Mouse (Mus musculus): ENCODE measurements at regions not wholly inside any gene's neighbourhood (a gene's known extent, or its start where the extent isn't known, plus 50 kb on each side); places are given as distances from the start of the nearest gene placed in this dataset.

- DNase-seq (ENCODE audit: low spot score) = no peak
Observed at GRCm38 (mm10) chr15:13765411-13765810, 591.9 kb upstream of the Cdh6 start.

GRCm38 (mm10) chr15:13764587-13764986 lies 591.1 kb upstream of the Cdh6 start:
- DNase-seq (ENCODE audit: low spot score) = no peak

- DNase-seq (ENCODE audit: low spot score) = no peak
Observed at GRCm38 (mm10) chr15:13746559-13746958, 573.1 kb upstream of the Cdh6 start.

- peak; percentile 16 for DNase-seq (ENCODE audit: low spot score)
Observed at GRCm38 (mm10) chr15:13706276-13706675, 532.8 kb upstream of the Cdh6 start.

GRCm38 (mm10) chr15:13705187-13705586 lies 531.7 kb upstream of the Cdh6 start:
- no peak for DNase-seq (ENCODE audit: low spot score)

- no peak for DNase-seq (ENCODE audit: low spot score)
Observed at GRCm38 (mm10) chr15:13668193-13668592, 494.7 kb upstream of the Cdh6 start.

- DNase-seq (ENCODE audit: low spot score) = no peak
Observed at GRCm38 (mm10) chr15:13667278-13667677, 493.8 kb upstream of the Cdh6 start.

- DNase-seq (ENCODE audit: low spot score) = no peak
Observed at GRCm38 (mm10) chr15:13662275-13662674, 488.8 kb upstream of the Cdh6 start.

GRCm38 (mm10) chr15:13655038-13655437 lies 481.6 kb upstream of the Cdh6 start:
- DNase-seq (ENCODE audit: low spot score) = no peak

- DNase-seq (ENCODE audit: low spot score) = no peak
Observed at GRCm38 (mm10) chr15:13635346-13635940, 462.0 kb upstream of the Cdh6 start.

- DNase-seq (ENCODE audit: low spot score) = no peak
Observed at GRCm38 (mm10) chr15:13602133-13602532, 428.7 kb upstream of the Cdh6 start.

- DNase-seq (ENCODE audit: low spot score) = no peak
Observed at GRCm38 (mm10) chr15:13597856-13598255, 424.4 kb upstream of the Cdh6 start.

- DNase-seq (ENCODE audit: low spot score) = no peak
Observed at GRCm38 (mm10) chr15:13593823-13594222, 420.3 kb upstream of the Cdh6 start.

- no peak for DNase-seq (ENCODE audit: low spot score)
Observed at GRCm38 (mm10) chr15:13590864-13591263, 417.4 kb upstream of the Cdh6 start.

GRCm38 (mm10) chr15:13583300-13583699 lies 409.8 kb upstream of the Cdh6 start:
- no peak for DNase-seq (ENCODE audit: low spot score)

- no peak for DNase-seq (ENCODE audit: low spot score)
Observed at GRCm38 (mm10) chr15:13582134-13582533, 408.7 kb upstream of the Cdh6 start.

- no peak for DNase-seq (ENCODE audit: low spot score)
Observed at GRCm38 (mm10) chr15:13573621-13574020, 400.1 kb upstream of the Cdh6 start.

GRCm38 (mm10) chr15:13560920-13561319 lies 387.4 kb upstream of the Cdh6 start:
- peak; percentile 31 for DNase-seq (ENCODE audit: low spot score)

- DNase-seq (ENCODE audit: low spot score) = no peak
Observed at GRCm38 (mm10) chr15:13549207-13549837, 375.8 kb upstream of the Cdh6 start.

- DNase-seq (ENCODE audit: low spot score) = no peak
Observed at GRCm38 (mm10) chr15:13540026-13540425, 366.6 kb upstream of the Cdh6 start.

- no peak for DNase-seq (ENCODE audit: low spot score)
Observed at GRCm38 (mm10) chr15:13534017-13534416, 360.5 kb upstream of the Cdh6 start.

GRCm38 (mm10) chr15:13529960-13530359 lies 356.5 kb upstream of the Cdh6 start:
- DNase-seq (ENCODE audit: low spot score) = no peak

- no peak for DNase-seq (ENCODE audit: low spot score)
Observed at GRCm38 (mm10) chr15:13529050-13529449, 355.6 kb upstream of the Cdh6 start.
